Mouse (Mus musculus): ENCODE measurements around the gene Mto1.

DNA sequence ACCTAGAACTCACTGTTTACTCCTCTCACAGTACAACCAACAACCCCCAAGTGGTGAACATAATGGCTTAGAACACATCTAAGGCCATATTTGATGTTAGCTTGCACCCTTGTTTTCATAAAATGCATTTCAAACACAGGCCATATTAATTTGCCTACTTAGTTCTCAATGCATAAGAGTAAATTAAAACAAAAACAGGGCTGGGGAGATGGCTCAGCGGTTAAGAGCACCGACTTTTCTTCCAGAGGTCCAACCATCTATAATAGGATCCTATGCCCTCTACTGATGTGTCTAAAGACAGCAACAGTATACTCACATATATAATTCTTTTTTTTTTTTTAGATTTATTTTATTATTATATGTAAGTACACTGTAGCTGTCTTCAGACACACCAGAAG is 27.4 kb downstream of the Mto1 start:
- no peak for TF ChIP-seq ZNF384 (IDR thresholded peaks at IDR 0.05; ENCODE audit: low read depth, low read length)
- no peak for TF ChIP-seq CHD2 (IDR thresholded peaks at IDR 0.05; ENCODE audit: low read depth, low read length)
- TF ChIP-seq ZC3H11A (IDR thresholded peaks at IDR 0.05; ENCODE audit: borderline replicate concordance, low read depth, low read length) = no peak
- no peak for TF ChIP-seq HCFC1 (IDR thresholded peaks at IDR 0.05; ENCODE audit: borderline replicate concordance, insufficient read depth, low read length)
- TF ChIP-seq MAFK (IDR thresholded peaks at IDR 0.05; ENCODE audit: insufficient read depth, low read depth, low read length) = no peak

Measured in ES-E14 (cell line).